Mouse (Mus musculus) megakaryocyte, embryonic 14.5 days (primary cell): ENCODE measurements around the gene Llgl2. TPM values are rescaled to one million over a fixed set of nuclear protein-coding genes. Genes with fewer than 3 reads are reported as not detected.

ENCODE experiments used
- H3K27me3 ChIP-seq: replicated peaks from 2 replicates; pipeline ENCODE3; 2012; ENCODE audit warnings: inconsistent platforms
- H3K36me3 ChIP-seq: replicated peaks from 2 replicates; pipeline ENCODE3; 2012; ENCODE audit warnings: low read length, inconsistent platforms, mixed read lengths
- H3K4me1 ChIP-seq: 2 replicates; pipeline ENCODE4 v1.6.1; 2012; ENCODE audit warnings: inconsistent platforms
- H3K4me3 ChIP-seq: replicated peaks from 2 replicates; pipeline ENCODE3; 2012; ENCODE audit warnings: moderate library complexity, mild to moderate bottlenecking, inconsistent platforms
- H3K9me3 ChIP-seq: 2 replicates; pipeline ENCODE4 v1.6.1; 2012; ENCODE audit warnings: inconsistent platforms
- FLI1 ChIP-seq: IDR thresholded peaks from 2 replicates; pipeline ENCODE4 v1.6.1; 2012; ENCODE audit warnings: low read length, inconsistent platforms, mixed read lengths
- GATA1 ChIP-seq: IDR thresholded peaks from 3 replicates; pipeline ENCODE4 v1.6.1; 2012; ENCODE audit warnings: mixed read lengths, low read length, inconsistent platforms, borderline replicate concordance
- polyA plus RNA-seq: library from polyadenylated mRNA; stranded (reverse); fragments of >175 nt; gene quantifications from 2 replicates; pipeline ENCODE4 v1.2.3, GENCODE M21; 2012; ENCODE audit warnings: low replicate concordance; ENCODE audit not compliant: insufficient read depth

Gene Llgl2
- polyA plus RNA-seq = 6.1 and 12.4 TPM in 2 replicates

- TF ChIP-seq GATA1 (no peak), FLI1 (no peak)
- no peaks in the 10 kb centered on the region for H3K9me3 ChIP-seq
- peaks cover 37% of the 10 kb centered on the region for H3K27me3 ChIP-seq
- peaks cover 39% of the 10 kb centered on the region for H3K4me1 ChIP-seq
- peaks cover 33% of the 10 kb centered on the region for H3K36me3 ChIP-seq
- H3K4me3 ChIP-seq = peak within 1 kb of the TSS; percentile 94
Measured at GRCm38 (mm10) chr11:115823774-115824740, at the start of gene Llgl2. Gene Llgl2, plus strand, starts transcription at chr11:115824049.

GRCm38 (mm10) chr11:115774653-115775052 lies 49.2 kb upstream of the Llgl2 start:
- TF ChIP-seq FLI1 (no peak), GATA1 (no peak)
- H3K4me1 ChIP-seq = peaks cover 65% of the 10 kb centered on the region
- H3K27me3 ChIP-seq = no peaks in the 10 kb centered on the region
- no peak overlapping the region for H3K4me3 ChIP-seq
- peaks cover 23% of the 10 kb centered on the region for H3K36me3 ChIP-seq
- no peaks in the 10 kb centered on the region for H3K9me3 ChIP-seq

GRCm38 (mm10) chr11:115775821-115776665 lies 47.8 kb upstream of the Llgl2 start:
- Histone ChIP-seq H3K4me1 (peaks cover 65% of the 10 kb centered on the region), H3K36me3 (peaks cover 25% of the 10 kb centered on the region), H3K27me3 (no peaks in the 10 kb centered on the region), H3K4me3 (no peak overlapping the region), H3K9me3 (no peaks in the 10 kb centered on the region)
- TF ChIP-seq GATA1 = no peak
- no peak for TF ChIP-seq FLI1

GRCm38 (mm10) chr11:115776954-115777353 lies 46.9 kb upstream of the Llgl2 start:
- Histone ChIP-seq H3K36me3 (peaks cover 32% of the 10 kb centered on the region), H3K4me1 (peaks cover 72% of the 10 kb centered on the region)

GRCm38 (mm10) chr11:115777487-115778335 lies 46.1 kb upstream of the Llgl2 start:
- TF ChIP-seq GATA1 (no peak), FLI1 (no peak)
- Histone ChIP-seq H3K4me1 (peaks cover 79% of the 10 kb centered on the region), H3K4me3 (no peak overlapping the region), H3K9me3 (no peaks in the 10 kb centered on the region), H3K27me3 (no peaks in the 10 kb centered on the region), H3K36me3 (peaks cover 38% of the 10 kb centered on the region)

More at GRCm38 (mm10) chr11:115776954-115777353, 46.9 kb upstream of the Llgl2 start:
- H3K9me3 ChIP-seq = no peaks in the 10 kb centered on the region
- TF ChIP-seq FLI1 (no peak), GATA1 (no peak)
- H3K27me3 ChIP-seq = no peaks in the 10 kb centered on the region
- H3K4me3 ChIP-seq = no peak overlapping the region

- H3K4me1 ChIP-seq = peaks cover 85% of the 10 kb centered on the region
- H3K4me3 ChIP-seq = peak overlapping the region; percentile 90
Measured at GRCm38 (mm10) chr11:115779038-115779571, 44.7 kb upstream of the Llgl2 start.

GRCm38 (mm10) chr11:115780141-115781070 lies 43.4 kb upstream of the Llgl2 start:
- Histone ChIP-seq H3K4me1 (peaks cover 83% of the 10 kb centered on the region), H3K36me3 (peaks cover 52% of the 10 kb centered on the region), H3K4me3 (peak overlapping the region; percentile 23), H3K27me3 (no peaks in the 10 kb centered on the region), H3K9me3 (no peaks in the 10 kb centered on the region)
- no peak for TF ChIP-seq FLI1
- TF ChIP-seq GATA1 = no peak

More at GRCm38 (mm10) chr11:115779038-115779571, 44.7 kb upstream of the Llgl2 start:
- Histone ChIP-seq H3K27me3 (no peaks in the 10 kb centered on the region), H3K36me3 (peaks cover 45% of the 10 kb centered on the region), H3K9me3 (no peaks in the 10 kb centered on the region)
- TF ChIP-seq FLI1 (no peak), GATA1 (no peak)

GRCm38 (mm10) chr11:115786473-115786872 lies 37.4 kb upstream of the Llgl2 start:
- peaks cover 28% of the 10 kb centered on the region for H3K4me1 ChIP-seq
- no peaks in the 10 kb centered on the region for H3K27me3 ChIP-seq
- no peaks in the 10 kb centered on the region for H3K9me3 ChIP-seq
- TF ChIP-seq GATA1 (no peak), FLI1 (no peak)
- H3K4me3 ChIP-seq = no peak overlapping the region
- peaks cover 82% of the 10 kb centered on the region for H3K36me3 ChIP-seq
